Mouse (Mus musculus) forebrain, postnatal 0 days (tissue): ENCODE results near the gene Snrk. TPM values are rescaled to one million over a fixed set of nuclear protein-coding genes. Genes with fewer than 3 reads are reported as not detected.

Experiments used
- ATAC-seq: fragments of 200-750 bp; cut with Nextera tagmentation; 2 replicates; pipeline ENCODE4 v1.8.0; 2017; ENCODE audit warnings: mild to moderate bottlenecking, moderate library complexity
- DNase-seq: peaks from one replicate; pipeline ENCODE4 v3.0.0-alpha.2; 2015
- H3K27ac ChIP-seq: fragments of 300-500 bp; sonication (generic); 2 replicates; pipeline ENCODE4 v1.5.1; 2014; ENCODE audit warnings: low read depth, mild to moderate bottlenecking, antibody characterized with exemption, low read length, moderate library complexity, mixed read lengths
- H3K27me3 ChIP-seq: fragments of 300-500 bp; sonication (generic); 2 replicates; pipeline ENCODE4 v1.6.1; 2014; ENCODE audit warnings: mild to moderate bottlenecking, low read length, mixed read lengths; ENCODE audit not compliant: insufficient read depth
- H3K36me3 ChIP-seq: fragments of 300-500 bp; sonication (generic); 2 replicates; pipeline ENCODE4 v1.6.1; 2014; ENCODE audit warnings: mild to moderate bottlenecking, moderate library complexity; ENCODE audit not compliant: insufficient read depth
- H3K4me1 ChIP-seq: fragments of 300-500 bp; sonication (generic); 2 replicates; pipeline ENCODE4 v1.6.1; 2014; ENCODE audit warnings: antibody characterized with exemption; ENCODE audit not compliant: insufficient read depth
- H3K4me2 ChIP-seq: fragments of 300-500 bp; sonication (generic); 2 replicates; pipeline ENCODE4 v1.6.1; 2014; ENCODE audit warnings: low read depth, mild to moderate bottlenecking, moderate library complexity
- H3K4me3 ChIP-seq: fragments of 300-500 bp; sonication (generic); 2 replicates; pipeline ENCODE4 v1.5.1; 2014; ENCODE audit warnings: low read depth, low read length, mixed read lengths
- H3K9ac ChIP-seq: fragments of 300-500 bp; sonication (generic); 2 replicates; pipeline ENCODE4 v1.6.1; 2014; ENCODE audit warnings: mild to moderate bottlenecking
- H3K9me3 ChIP-seq: fragments of 300-500 bp; sonication (generic); 2 replicates; pipeline ENCODE4 v1.6.1; 2016; ENCODE audit warnings: low read length
- CTCF ChIP-seq: sonication (generic); IDR thresholded peaks from 2 replicates; pipeline ENCODE4 v1.5.1; 2016; ENCODE audit warnings: antibody characterized with exemption, control low read depth, low read depth
- WGBS: fragments of 180-500 bp; shearing (Covaris S2); extraction: QIAGEN DNeasy Blood & Tissue Kit; methylation state at CpG from one replicate; pipeline ENCODE4 v1.1.7; 2014; 5-methylcytosine and 5-hydroxymethylcytosine counted together
- polyA plus RNA-seq: library from polyadenylated mRNA; unstranded; fragments of >200 nt; fragmentation: Nextera tagmentation; extraction: Ambion mirVana; gene quantifications from 2 replicates; pipeline ENCODE4 v1.2.1, GENCODE M21; 2015
- total RNA-seq: library from RNA; depleted of rRNA; stranded (reverse); fragments of >200 nt; gene quantifications from 2 replicates; pipeline ENCODE4 v1.2.3, GENCODE M21; 2014

The Snrk gene
- total and polyA plus RNA-seq, 2 experiments from 2014 or later, result 82.3 to 109 TPM

- H3K9ac ChIP-seq, result no peak overlapping the region
- no peak for TF ChIP-seq CTCF
- WGBS, result 19% methylated on average over 3 of the region's 3 CpGs
- H3K27ac ChIP-seq, result no peak overlapping the region
- H3K9me3 ChIP-seq, result no peaks in the 10 kb centered on the region
- DNase-seq, result no peak
- no peak overlapping the region for H3K4me2 ChIP-seq
- H3K36me3 ChIP-seq, result peaks cover 6% of the 10 kb centered on the region
- no peak overlapping the region for H3K4me3 ChIP-seq
- H3K27me3 ChIP-seq, result no peaks in the 10 kb centered on the region
- H3K4me1 ChIP-seq, result no peaks in the 10 kb centered on the region
- no peak for ATAC-seq
Measured at GRCm38 (mm10) chr9:122130666-122131065, 13.6 kb downstream of the Snrk start.

DNA sequence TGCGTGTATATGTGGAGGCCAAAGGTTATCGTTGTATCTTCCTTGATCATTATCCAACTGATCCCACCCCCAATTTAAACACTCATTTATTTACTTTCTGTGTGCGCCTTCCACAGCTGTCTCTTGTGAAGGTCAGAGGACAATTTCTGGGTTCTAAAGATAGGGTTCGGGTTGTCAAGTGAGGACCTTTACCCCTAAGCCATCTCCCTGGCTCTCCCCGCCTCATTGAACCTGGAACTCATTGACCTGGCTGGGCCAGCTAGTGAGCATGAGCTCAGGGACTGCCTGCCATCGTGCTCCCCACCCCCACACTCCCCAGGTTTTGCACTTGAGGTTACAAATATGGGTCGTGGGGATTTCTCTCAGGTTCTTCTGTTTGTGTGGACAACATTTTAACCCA, 15.1 kb downstream of the Snrk start:
- DNase-seq, result no peak
- Histone ChIP-seq H3K36me3 (peaks cover 8% of the 10 kb centered on the region), H3K27ac (no peak overlapping the region), H3K4me3 (no peak overlapping the region), H3K4me2 (no peak overlapping the region), H3K9me3 (no peaks in the 10 kb centered on the region), H3K4me1 (no peaks in the 10 kb centered on the region), H3K9ac (no peak overlapping the region), H3K27me3 (no peaks in the 10 kb centered on the region)
- WGBS, result 86% methylated on average over 7 of the region's 7 CpGs
- no peak for TF ChIP-seq CTCF
- ATAC-seq, result no peak

- Histone ChIP-seq H3K9ac (no peak overlapping the region), H3K4me2 (no peak overlapping the region), H3K27me3 (no peaks in the 10 kb centered on the region), H3K9me3 (no peaks in the 10 kb centered on the region), H3K4me1 (no peaks in the 10 kb centered on the region), H3K4me3 (no peak overlapping the region), H3K27ac (no peak overlapping the region), H3K36me3 (peaks cover 8% of the 10 kb centered on the region)
- TF ChIP-seq CTCF, result no peak
- ATAC-seq (no peak), DNase-seq (no peak)
- 91% methylated on average over 1 of the region's 1 CpGs for WGBS
Measured at GRCm38 (mm10) chr9:122135095-122135884, 18.2 kb downstream of the Snrk start.

- no peak for TF ChIP-seq CTCF
- Histone ChIP-seq H3K4me2 (no peak overlapping the region), H3K27ac (no peak overlapping the region), H3K4me1 (no peaks in the 10 kb centered on the region), H3K36me3 (peaks cover 8% of the 10 kb centered on the region), H3K4me3 (no peak overlapping the region), H3K9me3 (no peaks in the 10 kb centered on the region), H3K27me3 (no peaks in the 10 kb centered on the region), H3K9ac (no peak overlapping the region)
- ATAC-seq (no peak), DNase-seq (no peak)
- 88% methylated on average over 2 of the region's 2 CpGs for WGBS
Measured at GRCm38 (mm10) chr9:122135885-122136170, 18.8 kb downstream of the Snrk start.

DNA sequence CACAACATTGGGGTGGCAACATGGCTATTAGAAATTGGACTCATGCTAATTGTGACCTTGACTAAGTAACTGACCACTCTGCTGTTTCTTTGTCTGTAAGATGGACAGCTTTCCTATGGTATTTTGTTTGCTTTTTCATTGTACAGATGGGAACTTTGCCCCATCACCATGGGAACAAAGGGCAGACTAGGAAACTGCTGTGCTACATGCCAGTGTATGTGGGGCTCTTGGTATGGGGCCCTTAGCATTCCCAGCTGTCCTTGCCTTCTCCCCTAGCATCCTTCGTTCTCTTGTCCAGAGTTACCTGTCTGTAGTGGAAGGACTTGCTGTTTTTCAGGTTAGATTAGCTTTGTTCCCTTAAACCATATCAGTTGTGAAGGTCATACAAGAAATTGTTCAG, 20.9 kb downstream of the Snrk start:
- Histone ChIP-seq H3K4me2 (no peak overlapping the region), H3K27ac (no peak overlapping the region), H3K9ac (no peak overlapping the region), H3K4me3 (no peak overlapping the region), H3K4me1 (no peaks in the 10 kb centered on the region), H3K36me3 (peaks cover 8% of the 10 kb centered on the region), H3K9me3 (no peaks in the 10 kb centered on the region), H3K27me3 (no peaks in the 10 kb centered on the region)
- WGBS, result 80% methylated on average over 1 of the region's 1 CpGs
- TF ChIP-seq CTCF, result no peak
- DNase-seq (no peak), ATAC-seq (no peak)

- no peak overlapping the region for H3K4me3 ChIP-seq
- 97% methylated on average over 4 of the region's 4 CpGs for WGBS
- no peak overlapping the region for H3K27ac ChIP-seq
- TF ChIP-seq CTCF, result no peak
- H3K4me2 ChIP-seq, result no peak overlapping the region
- peaks cover 8% of the 10 kb centered on the region for H3K36me3 ChIP-seq
- no peaks in the 10 kb centered on the region for H3K4me1 ChIP-seq
- no peak for DNase-seq
- no peaks in the 10 kb centered on the region for H3K27me3 ChIP-seq
- no peak for ATAC-seq
- no peaks in the 10 kb centered on the region for H3K9me3 ChIP-seq
- H3K9ac ChIP-seq, result no peak overlapping the region
Measured at GRCm38 (mm10) chr9:122138371-122139029, 21.4 kb downstream of the Snrk start.

- DNase-seq (no peak), ATAC-seq (no peak)
- Histone ChIP-seq H3K27me3 (no peaks in the 10 kb centered on the region), H3K9ac (no peak overlapping the region), H3K4me2 (no peak overlapping the region), H3K4me1 (no peaks in the 10 kb centered on the region), H3K9me3 (no peaks in the 10 kb centered on the region), H3K4me3 (no peak overlapping the region), H3K36me3 (peaks cover 10% of the 10 kb centered on the region), H3K27ac (no peak overlapping the region)
- no peak for TF ChIP-seq CTCF
- 49% methylated on average over 2 of the region's 2 CpGs for WGBS
Measured at GRCm38 (mm10) chr9:122139236-122139635, 22.2 kb downstream of the Snrk start.
